Mouse (Mus musculus): ENCODE results near the gene Cdh23. TPM values are rescaled to one million over a fixed set of nuclear protein-coding genes. Genes with fewer than 3 reads are reported as not detected.
A peak's percentile ranks its signal among the peaks of the same experiment; 100 is the strongest.

Cdh23 gene
- polyA plus RNA-seq, 1 experiment from 2014 or later, result 0.87 TPM

DNA sequence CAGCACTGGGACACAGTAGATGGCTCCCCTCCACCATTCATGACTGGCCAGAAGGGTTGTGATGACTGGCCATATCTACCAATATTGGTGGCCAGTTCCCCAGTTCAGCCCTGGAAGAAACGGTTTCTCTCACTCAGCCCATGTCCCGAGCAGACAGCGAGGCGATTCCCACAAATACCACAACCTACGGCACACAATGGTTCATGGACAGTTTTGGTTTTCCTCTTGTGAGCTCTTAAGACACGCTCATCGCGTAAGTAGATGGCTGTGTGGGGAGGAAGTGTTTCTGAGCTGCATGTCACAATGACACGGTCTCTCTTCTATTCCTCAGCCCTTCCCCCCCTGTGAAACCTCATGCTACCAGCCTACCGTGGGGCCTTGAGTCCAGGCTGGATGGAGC is 38.1 kb downstream of the Cdh23 start:
- ATAC-seq (replicated peaks; ENCODE audit: insufficient number of reproducible peaks, low FRiP score, low TSS enrichment, low read depth), result no peak
- H3K36me3 ChIP-seq (replicated peaks; ENCODE audit: control insufficient read depth, insufficient read depth, low read depth, low read length), result no peaks in the 10 kb centered on the region
- no peak for DNase-seq (ENCODE audit: low spot score)
- 89% methylated on average over 10 of the region's 10 CpGs for WGBS
- no peaks in the 10 kb centered on the region for H3K27me3 ChIP-seq (ENCODE audit: control insufficient read depth, insufficient read depth, low read length)
- H3K9ac ChIP-seq (replicated peaks; ENCODE audit: low read length), result no peak overlapping the region
- H3K4me2 ChIP-seq (ENCODE audit: low read depth, low read length), result no peak overlapping the region
- H3K27ac ChIP-seq (replicated peaks; ENCODE audit: low read depth, low read length), result no peak overlapping the region
- no peaks in the 10 kb centered on the region for H3K9me3 ChIP-seq (replicated peaks; ENCODE audit: control insufficient read depth, low read length)
- no peaks in the 10 kb centered on the region for H3K4me1 ChIP-seq (ENCODE audit: control insufficient read depth, insufficient read depth, low read length)
- H3K4me3 ChIP-seq (ENCODE audit: low read depth, low read length), result no peak overlapping the region

DNA sequence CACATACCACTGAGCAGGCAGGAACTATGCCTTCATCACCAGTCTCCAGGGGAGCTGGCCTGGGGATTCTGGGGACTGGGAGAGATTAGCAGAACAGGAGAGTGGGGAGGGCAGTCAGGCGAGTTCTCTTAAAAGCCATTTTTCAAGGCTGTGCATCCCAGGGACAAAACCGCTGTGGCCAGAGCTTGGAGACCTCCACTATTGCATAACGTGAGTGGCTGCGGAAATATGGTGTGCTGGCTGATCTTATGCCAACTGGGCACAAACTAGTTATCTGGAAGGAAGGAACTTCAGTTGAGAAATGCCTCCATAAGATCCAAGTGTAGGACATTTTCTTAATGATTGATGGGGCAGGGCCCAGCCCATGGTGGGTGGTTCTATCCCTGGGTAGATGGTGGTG is 42.6 kb downstream of the Cdh23 start:
- no peaks in the 10 kb centered on the region for H3K27me3 ChIP-seq (ENCODE audit: control insufficient read depth, insufficient read depth, low read length)
- H3K4me3 ChIP-seq (ENCODE audit: low read depth, low read length), result no peak overlapping the region
- H3K4me1 ChIP-seq (ENCODE audit: control insufficient read depth, insufficient read depth, low read length), result no peaks in the 10 kb centered on the region
- ATAC-seq (replicated peaks; ENCODE audit: insufficient number of reproducible peaks, low FRiP score, low TSS enrichment, low read depth) (no peak), DNase-seq (ENCODE audit: low spot score) (no peak)
- no peaks in the 10 kb centered on the region for H3K36me3 ChIP-seq (replicated peaks; ENCODE audit: control insufficient read depth, insufficient read depth, low read depth, low read length)
- H3K4me2 ChIP-seq (ENCODE audit: low read depth, low read length), result no peak overlapping the region
- H3K27ac ChIP-seq (replicated peaks; ENCODE audit: low read depth, low read length), result no peak overlapping the region
- WGBS, result 89% methylated on average over 4 of the region's 4 CpGs
- no peak overlapping the region for H3K9ac ChIP-seq (replicated peaks; ENCODE audit: low read length)
- H3K9me3 ChIP-seq (replicated peaks; ENCODE audit: control insufficient read depth, low read length), result no peaks in the 10 kb centered on the region

DNA sequence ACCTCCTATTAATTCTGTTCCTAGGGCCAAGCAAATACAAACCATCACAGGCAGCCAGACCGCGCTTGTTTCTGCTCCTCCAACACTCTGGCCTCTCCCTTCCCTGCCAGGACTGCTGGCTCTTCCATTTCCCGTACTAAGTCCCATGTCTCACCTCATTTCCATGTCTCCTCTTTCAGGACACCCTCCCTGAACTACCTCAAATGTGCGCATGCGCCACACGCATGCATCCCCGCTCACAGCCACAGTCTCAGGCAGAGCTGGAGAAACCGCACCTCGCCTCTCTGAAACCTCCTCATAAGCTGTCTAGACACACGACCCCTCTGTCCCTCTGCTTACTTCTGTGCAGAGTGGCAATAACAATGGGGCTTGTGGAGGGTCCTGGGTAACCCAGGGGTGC is 43.2 kb downstream of the Cdh23 start:
- DNase-seq (ENCODE audit: low spot score) (no peak), ATAC-seq (replicated peaks; ENCODE audit: insufficient number of reproducible peaks, low FRiP score, low TSS enrichment, low read depth) (no peak)
- H3K36me3 ChIP-seq (replicated peaks; ENCODE audit: control insufficient read depth, insufficient read depth, low read depth, low read length), result no peaks in the 10 kb centered on the region
- no peak overlapping the region for H3K4me3 ChIP-seq (ENCODE audit: low read depth, low read length)
- no peaks in the 10 kb centered on the region for H3K4me1 ChIP-seq (ENCODE audit: control insufficient read depth, insufficient read depth, low read length)
- H3K27ac ChIP-seq (replicated peaks; ENCODE audit: low read depth, low read length), result no peak overlapping the region
- no peaks in the 10 kb centered on the region for H3K27me3 ChIP-seq (ENCODE audit: control insufficient read depth, insufficient read depth, low read length)
- H3K9ac ChIP-seq (replicated peaks; ENCODE audit: low read length), result no peak overlapping the region
- no peaks in the 10 kb centered on the region for H3K9me3 ChIP-seq (replicated peaks; ENCODE audit: control insufficient read depth, low read length)
- WGBS, result 88% methylated on average over 10 of the region's 10 CpGs
- no peak overlapping the region for H3K4me2 ChIP-seq (ENCODE audit: low read depth, low read length)

DNA sequence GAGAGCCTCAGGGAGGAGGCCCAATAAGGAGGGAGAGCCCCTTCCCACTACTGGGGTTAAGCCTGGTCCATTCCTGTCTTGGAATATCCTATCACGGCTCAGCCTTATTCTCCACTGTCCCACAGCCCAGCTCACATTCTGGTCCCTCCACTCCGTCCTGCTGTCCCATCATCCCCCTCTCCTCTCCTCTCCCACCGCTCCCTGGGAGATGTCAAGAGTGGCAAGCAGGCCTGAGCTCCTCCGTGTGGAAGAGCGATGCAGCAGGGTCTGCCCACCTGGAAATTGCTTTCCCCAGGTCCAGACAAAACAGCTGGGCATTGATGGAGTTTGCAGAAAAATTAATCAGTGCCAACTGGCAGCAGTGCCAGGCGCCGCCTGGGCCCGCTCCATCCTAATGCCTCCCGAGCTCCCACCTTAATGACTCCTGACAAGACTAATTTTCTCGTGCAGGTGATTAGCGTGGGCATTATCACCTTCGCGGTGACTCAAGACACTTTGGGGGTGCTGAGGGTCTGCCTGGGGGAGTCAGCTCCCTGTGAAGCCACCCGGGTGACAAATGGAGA is 52.1 kb downstream of the Cdh23 start:
- no peak for ATAC-seq (replicated peaks; ENCODE audit: insufficient number of reproducible peaks, low FRiP score, low TSS enrichment, low read depth)
- Histone ChIP-seq H3K4me3 (ENCODE audit: low read depth, low read length) (no peak overlapping the region), H3K27me3 (ENCODE audit: control insufficient read depth, insufficient read depth, low read length) (no peaks in the 10 kb centered on the region), H3K9me3 (replicated peaks; ENCODE audit: control insufficient read depth, low read length) (no peaks in the 10 kb centered on the region), H3K27ac (replicated peaks; ENCODE audit: low read depth, low read length) (no peak overlapping the region), H3K4me1 (ENCODE audit: control insufficient read depth, insufficient read depth, low read length) (no peaks in the 10 kb centered on the region), H3K4me2 (ENCODE audit: low read depth, low read length) (no peak overlapping the region), H3K36me3 (replicated peaks; ENCODE audit: control insufficient read depth, insufficient read depth, low read depth, low read length) (no peaks in the 10 kb centered on the region), H3K9ac (replicated peaks; ENCODE audit: low read length) (no peak overlapping the region)
- WGBS, result 73% methylated on average over 14 of the region's 14 CpGs
- DNase-seq (ENCODE audit: low spot score), result no peak

DNA sequence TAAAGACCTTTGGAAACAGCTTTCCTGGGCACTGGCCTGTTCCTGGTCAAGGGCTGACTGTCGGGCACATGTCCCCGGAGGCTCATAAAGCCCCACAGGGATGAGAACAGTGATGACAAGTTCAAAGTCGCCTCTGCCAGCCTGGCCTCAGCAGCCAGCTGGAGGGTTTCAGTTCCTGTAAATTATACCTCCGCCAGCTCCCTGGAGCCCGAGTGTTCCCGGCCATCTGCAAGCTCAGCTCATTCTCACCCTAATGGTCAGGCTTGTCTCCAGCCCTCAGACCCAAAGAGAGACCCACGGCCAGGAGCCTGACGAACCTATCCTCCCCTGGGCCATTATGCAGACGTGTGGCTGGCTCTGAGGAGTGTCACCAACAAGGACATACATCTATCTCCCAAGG is 57.0 kb downstream of the Cdh23 start:
- DNase-seq (ENCODE audit: low spot score) (no peak), ATAC-seq (replicated peaks; ENCODE audit: insufficient number of reproducible peaks, low FRiP score, low TSS enrichment, low read depth) (no peak)
- Histone ChIP-seq H3K27ac (replicated peaks; ENCODE audit: low read depth, low read length) (no peak overlapping the region), H3K27me3 (ENCODE audit: control insufficient read depth, insufficient read depth, low read length) (no peaks in the 10 kb centered on the region), H3K36me3 (replicated peaks; ENCODE audit: control insufficient read depth, insufficient read depth, low read depth, low read length) (no peaks in the 10 kb centered on the region), H3K4me2 (ENCODE audit: low read depth, low read length) (no peak overlapping the region), H3K4me1 (ENCODE audit: control insufficient read depth, insufficient read depth, low read length) (no peaks in the 10 kb centered on the region), H3K9ac (replicated peaks; ENCODE audit: low read length) (no peak overlapping the region), H3K4me3 (ENCODE audit: low read depth, low read length) (no peak overlapping the region), H3K9me3 (replicated peaks; ENCODE audit: control insufficient read depth, low read length) (no peaks in the 10 kb centered on the region)
- WGBS, result 67% methylated on average over 9 of the region's 9 CpGs

DNA sequence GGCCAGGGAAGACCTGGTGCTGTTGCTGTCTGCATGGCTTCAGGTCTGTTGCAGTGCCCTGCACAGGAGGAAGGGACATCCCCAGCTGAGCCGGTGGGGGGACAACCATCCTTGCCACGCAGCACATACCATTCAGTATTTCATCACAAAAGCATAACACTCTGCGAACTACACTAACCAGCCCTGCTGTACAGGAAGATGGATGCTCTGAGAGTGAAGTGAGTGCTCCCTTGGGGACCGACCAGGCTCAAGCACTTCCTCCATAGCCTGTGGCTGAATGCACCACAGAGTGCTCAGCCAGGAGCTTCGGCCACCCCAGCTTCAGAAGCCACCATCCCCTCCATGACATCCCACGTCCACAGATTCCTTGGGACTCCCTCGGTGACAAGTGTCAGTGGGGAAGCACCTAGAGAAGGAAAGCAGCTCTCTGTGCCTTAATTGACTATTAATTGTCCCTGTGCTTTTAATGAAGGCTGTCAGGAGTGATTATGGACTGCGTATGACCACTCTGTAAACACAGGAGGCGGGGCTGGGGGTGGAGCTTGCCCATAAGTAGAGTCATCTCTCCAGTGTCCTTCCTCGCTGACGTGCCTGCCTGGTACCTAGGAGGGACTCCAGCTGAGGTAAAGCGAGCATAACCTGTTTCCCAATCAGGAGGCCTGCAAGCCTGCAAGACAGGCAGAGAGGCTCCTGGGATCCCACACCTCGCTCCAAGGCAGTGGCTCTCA is 60.6 kb downstream of the Cdh23 start:
- 0 out of 2 replicates have a peak, but pooled peaks have one; percentile 16 for ATAC-seq (replicated peaks; ENCODE audit: insufficient number of reproducible peaks, low FRiP score, low TSS enrichment, low read depth)
- Histone ChIP-seq H3K36me3 (replicated peaks; ENCODE audit: control insufficient read depth, insufficient read depth, low read depth, low read length) (no peaks in the 10 kb centered on the region), H3K4me1 (ENCODE audit: control insufficient read depth, insufficient read depth, low read length) (no peaks in the 10 kb centered on the region), H3K4me3 (ENCODE audit: low read depth, low read length) (no peak overlapping the region), H3K4me2 (ENCODE audit: low read depth, low read length) (no peak overlapping the region), H3K27me3 (ENCODE audit: control insufficient read depth, insufficient read depth, low read length) (no peaks in the 10 kb centered on the region), H3K27ac (replicated peaks; ENCODE audit: low read depth, low read length) (no peak overlapping the region), H3K9ac (replicated peaks; ENCODE audit: low read length) (no peak overlapping the region), H3K9me3 (replicated peaks; ENCODE audit: control insufficient read depth, low read length) (no peaks in the 10 kb centered on the region)
- peak; percentile 6 for DNase-seq (ENCODE audit: low spot score)
- 18% methylated on average over 13 of the region's 13 CpGs for WGBS

DNA sequence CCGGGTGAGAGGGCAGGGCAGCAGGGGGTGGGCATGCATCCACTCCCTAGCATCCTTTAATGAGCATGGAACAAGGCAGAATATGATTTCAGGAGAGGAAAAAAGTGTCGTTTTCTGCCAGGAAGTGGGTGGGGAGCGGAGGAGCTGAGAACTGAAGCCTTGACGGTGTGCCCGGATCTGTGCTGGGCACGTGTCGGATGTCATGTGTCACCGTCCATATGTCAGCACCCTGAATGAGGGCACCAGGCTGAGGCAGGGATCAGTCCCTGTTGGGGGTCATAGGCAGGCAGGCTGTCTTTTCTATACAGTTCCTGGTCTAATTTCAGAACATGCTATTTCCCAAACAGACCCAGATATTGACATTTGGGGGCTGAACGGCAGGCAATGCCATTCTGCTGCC is 61.9 kb downstream of the Cdh23 start:
- Histone ChIP-seq H3K27ac (replicated peaks; ENCODE audit: low read depth, low read length) (no peak overlapping the region), H3K4me2 (ENCODE audit: low read depth, low read length) (no peak overlapping the region), H3K27me3 (ENCODE audit: control insufficient read depth, insufficient read depth, low read length) (no peaks in the 10 kb centered on the region), H3K4me1 (ENCODE audit: control insufficient read depth, insufficient read depth, low read length) (no peaks in the 10 kb centered on the region), H3K9me3 (replicated peaks; ENCODE audit: control insufficient read depth, low read length) (no peaks in the 10 kb centered on the region; the same call in 1 of the 2 replicates), H3K4me3 (ENCODE audit: low read depth, low read length) (no peak overlapping the region), H3K9ac (replicated peaks; ENCODE audit: low read length) (no peak overlapping the region), H3K36me3 (replicated peaks; ENCODE audit: control insufficient read depth, insufficient read depth, low read depth, low read length) (no peaks in the 10 kb centered on the region)
- 80% methylated on average over 9 of the region's 9 CpGs for WGBS
- DNase-seq (ENCODE audit: low spot score) (no peak), ATAC-seq (replicated peaks; ENCODE audit: insufficient number of reproducible peaks, low FRiP score, low TSS enrichment, low read depth) (no peak)

DNA sequence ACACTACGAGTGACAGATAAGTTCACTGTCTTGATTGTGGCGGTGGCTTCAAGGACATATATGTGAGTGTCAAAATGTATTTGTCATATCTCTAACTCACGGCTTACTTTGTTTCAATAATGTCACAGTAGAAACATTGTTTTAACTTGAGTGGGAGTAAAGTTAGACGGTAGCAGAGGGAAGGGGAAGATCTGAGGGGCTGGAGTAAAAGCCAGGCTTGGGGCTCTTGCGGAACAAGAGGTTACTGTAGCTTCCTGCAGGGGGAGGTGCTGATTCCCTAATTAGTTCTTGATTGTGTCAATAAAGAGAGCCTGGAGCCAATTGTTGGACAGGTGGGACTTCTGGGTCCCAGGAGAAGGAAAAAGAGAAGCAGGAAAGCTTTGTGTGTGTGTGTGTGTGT is 70.2 kb downstream of the Cdh23 start:
- H3K4me3 ChIP-seq (ENCODE audit: low read depth, low read length), result no peak overlapping the region
- ATAC-seq (replicated peaks; ENCODE audit: insufficient number of reproducible peaks, low FRiP score, low TSS enrichment, low read depth) (no peak), DNase-seq (ENCODE audit: low spot score) (no peak)
- H3K27me3 ChIP-seq (ENCODE audit: control insufficient read depth, insufficient read depth, low read length), result no peaks in the 10 kb centered on the region
- H3K9me3 ChIP-seq (replicated peaks; ENCODE audit: control insufficient read depth, low read length), result no peaks in the 10 kb centered on the region; the same call in 1 of the 2 replicates
- H3K9ac ChIP-seq (replicated peaks; ENCODE audit: low read length), result no peak overlapping the region
- H3K36me3 ChIP-seq (replicated peaks; ENCODE audit: control insufficient read depth, insufficient read depth, low read depth, low read length), result no peaks in the 10 kb centered on the region
- no peak overlapping the region for H3K4me2 ChIP-seq (ENCODE audit: low read depth, low read length)
- no peaks in the 10 kb centered on the region for H3K4me1 ChIP-seq (ENCODE audit: control insufficient read depth, insufficient read depth, low read length)
- H3K27ac ChIP-seq (replicated peaks; ENCODE audit: low read depth, low read length), result no peak overlapping the region
- 66% methylated on average over 5 of the region's 5 CpGs for WGBS
